Mouse (Mus musculus) layer of hippocampus, adult 18-20 months (tissue): ENCODE results near the gene Hdac4. TPM values are rescaled to one million over a fixed set of nuclear protein-coding genes. Genes with fewer than 3 reads are reported as not detected.

Experiments
- DNase-seq, 2 experiments: peaks; one replicate each; pipeline ENCODE4 v3.0.0; 2022; ENCODE audit warnings: low spot score in 2 of 2
- long read RNA-seq: library from polyadenylated mRNA; stranded (forward); transcript quantifications from one replicate; pipeline ENCODE4 v2.0.0, GENCODE M21; 2021
- total RNA-seq, 2 experiments: library from RNA; stranded (reverse); gene quantifications; 2 replicates each; pipeline ENCODE4 v1.2.3; 2021

Hdac4 gene
- 100 to 1,000 TPM; 110 to 113 TPM for total RNA-seq
- long read RNA-seq, partial matches to known transcripts = 24 of 105 reads
- long read RNA-seq, other reads (novel, unspliced or antisense) = 79 of 105 reads

GRCm38 (mm10) chr1:92195360-92196149, at the start of gene Hdac4:
Hdac4 (minus strand) TSS chr1:92195699.
- peak; percentile 47 to 79 for DNase-seq

- peak in 1 of 2 experiments; percentile 50 for DNase-seq
These were observed 48.0 kb upstream of the Hdac4 start for GRCm38 (mm10) chr1:92243549-92243948.

DNA sequence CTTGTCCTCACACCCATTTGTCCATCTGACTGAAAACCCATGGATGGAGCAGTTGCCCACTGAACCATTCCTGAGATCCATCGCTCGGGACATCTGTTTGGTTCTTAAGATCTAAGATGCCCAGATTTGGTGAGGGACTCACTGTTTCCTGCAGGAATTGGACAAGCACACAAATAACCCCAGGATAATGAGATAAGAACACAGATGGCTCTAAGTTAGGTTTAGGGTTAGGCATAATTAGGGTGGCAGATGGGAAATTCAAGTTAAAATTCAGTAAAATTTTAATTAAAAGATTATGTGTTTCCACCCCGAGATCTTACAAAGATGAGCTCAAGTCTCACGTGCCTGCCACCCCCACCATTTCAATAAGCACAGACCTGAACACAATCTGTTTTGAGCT, 44.6 kb upstream of the Hdac4 start:
- DNase-seq = peak in 1 of 2 experiments; percentile 40

DNA sequence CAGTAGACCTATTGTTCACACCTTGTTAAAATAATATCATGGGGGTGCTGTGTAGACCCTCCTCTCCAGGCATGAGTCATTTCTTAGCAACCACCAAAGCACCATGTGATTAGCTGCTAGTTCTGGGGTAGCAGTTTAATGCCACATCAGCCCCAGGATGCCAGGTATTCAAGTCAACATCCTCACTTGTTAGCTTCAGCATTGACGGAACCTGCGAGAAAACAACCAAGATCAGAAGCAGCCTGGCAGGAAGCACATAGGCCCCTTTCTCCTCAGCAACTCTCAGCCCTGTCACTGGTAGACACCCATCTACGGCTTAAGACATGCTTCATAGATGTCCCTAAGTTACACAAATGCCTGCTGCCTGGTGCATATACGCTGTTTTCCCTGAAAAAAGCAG, 40.1 kb upstream of the Hdac4 start:
- DNase-seq = no peak

DNA sequence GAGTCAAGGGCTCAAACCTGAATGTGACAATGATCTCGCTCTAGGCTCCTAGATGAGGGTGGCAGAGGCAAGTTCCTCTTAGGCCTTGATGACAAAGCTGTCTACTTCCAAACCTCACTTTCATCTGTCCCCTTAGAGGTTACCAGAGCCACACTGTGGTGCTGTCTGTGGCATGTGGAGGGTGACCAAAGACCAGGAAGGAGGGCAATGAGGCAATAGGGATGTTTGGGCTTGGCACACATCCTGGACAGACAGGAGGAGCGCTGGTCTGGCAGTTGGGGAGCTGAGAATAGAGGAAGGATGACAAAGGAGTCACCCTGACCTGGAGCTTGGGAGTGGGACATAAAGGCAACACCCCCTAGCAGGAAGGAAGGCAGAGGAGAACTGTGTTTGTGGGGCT, 29.8 kb upstream of the Hdac4 start:
- no peak for DNase-seq

GRCm38 (mm10) chr1:92223956-92224891, 28.7 kb upstream of the Hdac4 start:
- peak in 1 of 2 experiments; percentile 37 for DNase-seq

- DNase-seq = no peak
These were observed 21.2 kb upstream of the Hdac4 start for GRCm38 (mm10) chr1:92216710-92217109.

DNA sequence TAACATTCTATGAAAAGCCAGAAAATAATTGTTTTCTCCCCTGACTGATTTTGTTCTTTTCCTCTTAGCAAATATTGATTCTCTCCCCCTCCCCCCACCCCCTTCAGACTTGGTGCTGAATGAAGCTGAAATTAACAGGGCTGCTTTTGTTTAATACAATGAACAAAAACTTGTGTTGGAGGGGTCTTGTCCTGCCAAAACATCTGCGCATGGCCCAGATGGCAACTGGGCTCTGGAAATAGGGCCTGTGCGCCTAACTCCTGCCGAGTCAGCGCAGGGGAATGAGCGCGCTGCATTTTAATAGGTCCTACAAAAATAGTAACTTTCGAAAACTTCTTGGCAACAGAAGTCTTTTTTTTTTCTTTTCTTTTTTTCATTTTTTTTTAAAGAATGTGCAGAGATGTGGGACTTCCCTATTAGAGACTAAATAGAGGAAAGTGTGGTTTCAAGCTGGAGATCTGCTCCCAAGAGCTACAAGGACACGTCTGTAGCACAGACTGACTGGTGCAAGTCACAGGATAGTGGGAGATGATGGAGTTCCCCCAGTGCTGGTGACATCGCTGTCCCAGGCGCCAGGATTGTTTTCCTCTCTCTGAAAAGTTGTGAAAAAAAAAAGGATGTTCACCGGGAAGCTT, 20.6 kb upstream of the Hdac4 start:
- DNase-seq = peak in 1 of 2 experiments; percentile 42

DNA sequence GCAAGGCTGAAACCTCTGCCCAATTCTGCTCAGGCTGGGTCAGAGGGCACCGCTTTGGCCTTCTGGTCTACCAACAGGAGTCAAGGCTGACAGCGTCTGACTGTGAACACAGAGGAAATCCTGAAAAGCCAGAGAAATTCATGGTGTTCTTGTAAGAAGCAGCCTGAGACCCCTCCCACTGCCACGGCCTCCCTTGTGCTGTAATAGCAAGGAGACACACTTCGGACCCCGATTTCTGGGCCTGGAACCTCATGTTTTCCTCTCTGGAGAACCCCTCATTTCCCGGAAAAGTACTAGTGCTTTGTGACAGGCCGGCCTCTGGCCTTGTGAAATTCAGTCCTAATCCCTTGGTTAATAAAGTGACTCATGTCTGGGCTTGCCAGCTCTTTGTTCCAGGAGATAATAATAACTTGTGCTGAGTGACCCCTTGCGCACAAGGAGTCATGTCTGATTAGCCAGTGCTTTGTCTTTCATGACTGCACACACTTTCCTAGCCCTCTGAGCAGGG, 19.7 kb upstream of the Hdac4 start:
- DNase-seq = no peak

GRCm38 (mm10) chr1:92212003-92212750, 16.7 kb upstream of the Hdac4 start:
- DNase-seq = no peak

DNA sequence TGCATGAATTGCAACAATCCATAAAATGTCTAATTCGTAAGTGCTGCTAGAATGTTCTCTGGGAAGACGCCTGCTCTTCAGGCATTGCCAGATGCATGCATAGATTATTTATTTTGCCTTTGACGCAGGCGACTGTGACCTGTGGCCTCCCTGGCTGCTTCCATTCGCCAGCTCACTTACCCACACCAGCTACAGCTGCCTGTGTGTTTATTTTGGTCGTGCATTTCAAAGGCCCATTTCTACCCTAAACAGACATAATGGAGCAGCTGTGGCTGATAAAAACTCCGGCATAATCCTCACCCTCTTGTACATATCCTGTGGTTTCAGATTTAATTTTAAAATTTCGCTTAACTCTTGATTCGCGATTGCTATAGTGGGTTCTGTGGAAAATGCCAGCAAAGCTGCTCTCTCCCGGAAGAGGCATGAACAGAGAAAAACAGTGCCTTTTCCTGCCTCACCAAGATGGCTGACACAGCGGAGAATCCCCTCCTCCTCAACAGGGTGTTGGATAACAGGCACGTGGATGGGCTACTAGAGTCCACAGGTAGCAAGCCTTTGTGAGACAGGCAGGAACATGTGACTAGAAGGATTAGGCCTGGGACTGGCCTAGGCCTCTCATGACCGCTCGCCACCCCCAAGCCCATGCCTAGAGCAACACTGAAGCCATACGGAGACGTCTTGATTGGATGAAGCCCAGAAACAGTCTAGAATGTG, 7.3 kb upstream of the Hdac4 start:
- no peak for DNase-seq

- no peak for DNase-seq
These were observed 5.0 kb downstream of the Hdac4 start for GRCm38 (mm10) chr1:92190463-92190862.

- DNase-seq = no peak
These were observed 8.4 kb downstream of the Hdac4 start for GRCm38 (mm10) chr1:92187137-92187536.

DNA sequence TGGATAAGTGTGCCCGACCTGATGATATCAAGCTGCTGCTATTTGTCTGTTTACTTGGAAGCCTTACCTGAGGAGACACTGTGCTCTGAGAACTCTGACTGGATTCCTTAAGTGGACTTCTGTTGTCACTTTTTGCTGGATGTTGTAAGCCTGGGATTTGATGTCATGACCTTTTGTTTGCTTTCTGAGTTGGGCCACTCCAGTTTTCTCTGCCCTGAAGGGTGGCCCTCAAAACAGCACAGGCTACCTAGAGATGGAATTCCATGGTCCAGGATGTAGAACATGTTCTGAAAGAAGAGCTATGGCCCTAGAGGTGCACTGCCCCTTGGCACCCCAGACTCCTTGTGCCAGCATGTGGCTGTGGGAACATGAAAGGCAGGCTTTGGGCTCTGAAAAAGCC, 10.9 kb downstream of the Hdac4 start:
- no peak for DNase-seq

DNA sequence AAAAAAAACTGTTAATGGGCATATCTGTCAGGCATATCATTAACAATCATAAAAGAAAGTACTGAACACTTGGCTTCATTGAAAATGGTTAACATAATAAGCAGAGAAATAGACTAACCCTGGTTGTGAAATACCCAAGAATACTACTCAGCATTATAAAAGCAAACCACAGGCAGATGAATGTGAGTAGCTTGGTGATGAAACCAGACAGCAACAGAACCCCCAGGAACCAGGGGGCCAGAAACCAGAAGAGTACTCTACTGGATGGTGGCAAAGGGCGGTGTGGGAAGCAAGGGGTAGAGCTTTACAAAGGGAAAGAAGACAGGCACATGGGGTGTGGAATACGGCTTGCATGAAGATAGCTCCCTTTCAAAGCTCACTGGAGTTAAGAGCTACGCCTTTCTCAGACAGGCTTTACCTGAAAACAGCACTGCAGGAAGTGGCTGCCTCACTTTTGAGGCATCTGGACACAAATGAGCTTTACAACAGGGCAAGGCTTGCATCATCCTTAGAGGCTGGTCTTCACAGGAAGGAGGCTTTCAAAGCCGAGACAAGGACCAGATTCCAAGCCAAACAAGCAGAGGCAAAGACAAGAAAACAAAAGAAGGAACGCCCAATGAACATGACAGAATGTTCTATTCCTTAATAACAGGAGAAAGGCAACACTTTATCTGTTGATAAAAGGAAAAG, 12.3 kb downstream of the Hdac4 start:
- no peak for DNase-seq

GRCm38 (mm10) chr1:92181970-92182369, 13.5 kb downstream of the Hdac4 start:
- DNase-seq = no peak

DNA sequence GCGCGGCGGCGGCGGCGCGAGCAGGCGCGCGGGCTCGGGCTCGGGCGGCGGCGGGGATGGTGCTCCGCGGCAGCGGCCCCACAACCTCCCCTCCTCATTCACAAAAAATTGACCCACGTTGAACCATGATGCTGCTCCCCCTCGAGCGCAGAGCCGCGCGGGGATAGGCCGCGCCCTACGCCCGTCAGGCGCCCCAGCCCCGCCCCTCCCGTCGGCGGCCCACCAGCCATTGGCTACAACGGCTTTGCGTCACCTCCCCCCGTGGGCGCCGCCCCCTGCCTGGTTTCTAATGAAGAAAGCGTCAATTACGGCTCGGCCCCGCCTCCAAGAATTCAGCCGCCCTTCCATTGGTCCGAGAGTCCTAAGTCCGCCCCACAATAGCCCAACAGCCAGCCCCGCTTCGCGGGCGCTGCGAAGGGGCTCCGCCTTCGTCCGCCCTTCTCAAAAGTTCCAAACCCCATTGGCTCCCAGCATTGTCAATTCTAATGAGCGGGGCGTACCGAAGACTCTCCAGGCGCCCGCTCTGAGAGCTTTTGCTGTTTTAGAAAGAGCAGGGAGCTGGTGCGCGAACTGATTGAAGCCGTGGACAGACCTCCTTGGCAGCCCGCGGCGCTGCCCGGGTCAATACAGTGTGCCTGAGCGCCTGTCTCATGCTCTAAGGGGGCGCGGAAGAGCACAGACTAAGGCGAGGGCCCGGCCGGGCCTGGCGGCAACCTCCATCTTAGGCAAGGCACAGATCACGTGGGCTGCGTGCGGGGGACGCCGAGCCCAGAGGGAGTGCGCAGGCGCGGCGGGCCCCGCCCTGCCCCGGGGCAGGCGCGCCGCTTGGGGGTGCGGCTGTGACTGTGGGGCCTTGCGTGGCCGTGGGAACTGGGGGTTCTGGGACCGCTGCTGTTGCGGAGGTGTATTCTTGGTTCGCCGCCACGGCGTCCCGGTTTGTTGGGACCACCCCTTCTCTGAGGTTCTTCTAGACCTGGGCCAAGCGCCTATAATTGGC, 15.1 kb downstream of the Hdac4 start:
- peak; percentile 100 for DNase-seq

GRCm38 (mm10) chr1:92179489-92180006, 16.0 kb downstream of the Hdac4 start:
- peak; percentile 22 to 55 for DNase-seq
